Mouse (Mus musculus) CH12.LX (cell line): ENCODE measurements around the gene Fam129c. TPM values are rescaled to one million over a fixed set of nuclear protein-coding genes. Genes with fewer than 3 reads are reported as not detected.

ENCODE experiments used
- DNase-seq: peaks from one replicate; pipeline ENCODE4 v3.0.0-alpha.2; 2013; ENCODE audit errors: extremely low read depth
- H3K27ac ChIP-seq: 2 replicates; pipeline ENCODE4 v1.5.1; 2012; ENCODE audit warnings: low read depth, mild to moderate bottlenecking, control low read depth, moderate library complexity; ENCODE audit not compliant: insufficient read depth
- H3K27me3 ChIP-seq: replicated peaks from 2 replicates; pipeline ENCODE3; 2012; ENCODE audit warnings: inconsistent platforms
- H3K36me3 ChIP-seq, 2 experiments: replicated peaks in 1 of 2; 2 replicates each; pipeline versions ENCODE3 to v1.6.1; 2012; ENCODE audit warnings: inconsistent platforms in 1 of 2, low read length in 1 of 2, mild to moderate bottlenecking in 1 of 2, mixed read lengths in 1 of 2, moderate library complexity in 1 of 2; ENCODE audit not compliant: control insufficient read depth in 1 of 2, insufficient read depth in 1 of 2
- H3K4me1 ChIP-seq, 2 experiments: 2 replicates each; pipeline ENCODE4 v1.6.1; 2012; ENCODE audit warnings: inconsistent platforms in 1 of 2, moderate library complexity in 1 of 2; ENCODE audit not compliant: insufficient read depth in 2 of 2, control insufficient read depth in 1 of 2
- H3K4me2 ChIP-seq: 2 replicates; pipeline ENCODE4 v1.6.1; 2012; ENCODE audit warnings: low read depth, mild to moderate bottlenecking, control low read depth; ENCODE audit not compliant: poor library complexity, insufficient read depth, severe bottlenecking
- H3K4me3 ChIP-seq, 3 experiments: fragments of 150-350 bp in 1 of 3; sonication (generic) in 1 of 3; replicated peaks in 1 of 3; 2 replicates each; pipeline versions ENCODE3 to v1.5.1; 2011 to 2012; ENCODE audit warnings: low read depth in 2 of 3, low read length in 2 of 3, mild to moderate bottlenecking in 2 of 3, moderate library complexity in 2 of 3, control low read depth in 1 of 3, improper control_type of control experiment in 1 of 3, inconsistent platforms in 1 of 3, mixed read lengths in 1 of 3; ENCODE audit not compliant: poor library complexity in 1 of 3
- H3K79me2 ChIP-seq: replicated peaks from 2 replicates; pipeline ENCODE4 v1.6.1; 2012; ENCODE audit warnings: mild to moderate bottlenecking, moderate library complexity; ENCODE audit not compliant: control insufficient read depth, poor library complexity, insufficient read depth, severe bottlenecking; ENCODE audit errors: extremely low read depth
- H3K9ac ChIP-seq: 2 replicates; pipeline ENCODE4 v1.6.1; 2012; ENCODE audit warnings: low read depth, mild to moderate bottlenecking, control low read depth, moderate library complexity; ENCODE audit not compliant: insufficient read depth
- H3K9me3 ChIP-seq: replicated peaks from 2 replicates; pipeline ENCODE3; 2012; ENCODE audit warnings: low read length, inconsistent platforms, mixed read lengths
- BHLHE40 ChIP-seq: IDR thresholded peaks from 2 replicates; pipeline ENCODE4 v1.6.1; 2011; ENCODE audit warnings: mild to moderate bottlenecking, low read depth, low read length, improper control_type of control experiment
- CTCF ChIP-seq, 2 experiments: IDR thresholded peaks in 1 of 2; conservative IDR thresholded peaks in 1 of 2; 2 replicates each; pipeline ENCODE4 v1.5.1; 2011 to 2012; ENCODE audit warnings: low read depth in 2 of 2, low read length in 2 of 2, improper control_type of control experiment in 1 of 2, inconsistent platforms in 1 of 2, mild to moderate bottlenecking in 1 of 2, moderate library complexity in 1 of 2
- ELF1 ChIP-seq: IDR thresholded peaks from 2 replicates; pipeline ENCODE4 v1.6.1; 2014; ENCODE audit warnings: low read depth, mild to moderate bottlenecking, inconsistent platforms, low read length, improper control_type of control experiment
- ETS1 ChIP-seq: conservative IDR thresholded peaks from 2 replicates; pipeline ENCODE4 v1.6.1; 2012; ENCODE audit warnings: low read depth, mild to moderate bottlenecking, inconsistent platforms, low read length, improper control_type of control experiment, moderate library complexity
- HCFC1 ChIP-seq: IDR thresholded peaks from 2 replicates; pipeline ENCODE4 v1.6.1; 2012; ENCODE audit warnings: low read depth, mild to moderate bottlenecking, inconsistent platforms, low read length, improper control_type of control experiment
- KAT2A ChIP-seq: IDR thresholded peaks from 2 replicates; pipeline ENCODE4 v1.6.1; 2012; ENCODE audit warnings: low read length, improper control_type of control experiment, inconsistent platforms; ENCODE audit not compliant: insufficient replicate concordance
- MYC ChIP-seq: IDR thresholded peaks from 2 replicates; pipeline ENCODE4 v1.6.1; 2011; ENCODE audit warnings: low read depth, mild to moderate bottlenecking, improper control_type of control experiment, low read length
- PAX5 ChIP-seq: IDR thresholded peaks from 2 replicates; pipeline ENCODE4 v1.6.1; 2012; ENCODE audit warnings: low read length, inconsistent platforms, mixed read lengths
- POLR2A ChIP-seq: IDR thresholded peaks from 2 replicates; pipeline ENCODE4 v1.6.1; 2011; ENCODE audit warnings: low read depth, mild to moderate bottlenecking, improper control_type of control experiment, low read length
- POLR2AphosphoS2 ChIP-seq: IDR thresholded peaks from 2 replicates; pipeline ENCODE4 v1.6.1; 2011; ENCODE audit warnings: low read depth, low read length, improper control_type of control experiment
- RAD21 ChIP-seq: IDR thresholded peaks from 2 replicates; pipeline ENCODE4 v1.6.1; 2011; ENCODE audit warnings: low read depth, mild to moderate bottlenecking, low read length, improper control_type of control experiment, moderate library complexity
- RCOR1 ChIP-seq: conservative IDR thresholded peaks from 2 replicates; pipeline ENCODE4 v1.6.1; 2012; ENCODE audit warnings: low read depth, mild to moderate bottlenecking, inconsistent platforms, low read length, improper control_type of control experiment
- SMC3 ChIP-seq: IDR thresholded peaks from 2 replicates; pipeline ENCODE4 v1.6.1; 2011; ENCODE audit warnings: low read depth, low read length, improper control_type of control experiment
- TCF12 ChIP-seq: IDR thresholded peaks from 2 replicates; pipeline ENCODE4 v1.6.1; 2014; ENCODE audit warnings: low read depth, mild to moderate bottlenecking, inconsistent platforms, low read length, improper control_type of control experiment
- UBTF ChIP-seq: IDR thresholded peaks from 2 replicates; pipeline ENCODE4 v1.6.1; 2012; ENCODE audit warnings: low read depth, mild to moderate bottlenecking, inconsistent platforms, low read length, improper control_type of control experiment, moderate library complexity
- USF2 ChIP-seq: conservative IDR thresholded peaks from 2 replicates; pipeline ENCODE4 v1.6.1; 2011; ENCODE audit warnings: low read depth, low read length, improper control_type of control experiment
- ZKSCAN1 ChIP-seq: IDR thresholded peaks from 2 replicates; pipeline ENCODE4 v1.6.1; 2012; ENCODE audit warnings: low read depth, inconsistent platforms, low read length, improper control_type of control experiment, borderline replicate concordance
- dilution Hi-C: fragments of 300-500 bp; cut with MboI; formaldehyde crosslinking; loops from 2 replicates; pipeline ENCODE4 v1.14.3; 2020; ENCODE audit warnings: low sequenced_read_pairs; ENCODE audit not compliant: extremely low pct_unique_long_range_greater_than_20kb, extremely low pct_ligation_motif_present
- in situ Hi-C: fragments of 300-500 bp; cut with MboI; formaldehyde crosslinking; loops from 3 replicates; pipeline ENCODE4 v1.14.3; 2019; ENCODE audit warnings: low sequenced_read_pairs, low pct_ligation_motif_present, low pct_unique_long_range_greater_than_20kb, mixed read lengths
- polyA plus RNA-seq: library from polyadenylated mRNA; unstranded; fragments of >175 nt; gene quantifications from 2 replicates; pipeline ENCODE4 v1.2.1, GENCODE M21; 2012; ENCODE audit warnings: low read depth; ENCODE audit not compliant: insufficient read length
- total RNA-seq, 2 experiments: library from RNA; depleted of rRNA; stranded (reverse); fragments of 300-350 nt in 1 of 2; fragments of >200 nt in 1 of 2; gene quantifications; 2 replicates each; pipeline ENCODE4 v1.2.3; 2012 to 2014

Gene Fam129c
- total and polyA plus RNA-seq, 3 experiments = 89.2 to 98.6 (median 95.2) TPM

DNA sequence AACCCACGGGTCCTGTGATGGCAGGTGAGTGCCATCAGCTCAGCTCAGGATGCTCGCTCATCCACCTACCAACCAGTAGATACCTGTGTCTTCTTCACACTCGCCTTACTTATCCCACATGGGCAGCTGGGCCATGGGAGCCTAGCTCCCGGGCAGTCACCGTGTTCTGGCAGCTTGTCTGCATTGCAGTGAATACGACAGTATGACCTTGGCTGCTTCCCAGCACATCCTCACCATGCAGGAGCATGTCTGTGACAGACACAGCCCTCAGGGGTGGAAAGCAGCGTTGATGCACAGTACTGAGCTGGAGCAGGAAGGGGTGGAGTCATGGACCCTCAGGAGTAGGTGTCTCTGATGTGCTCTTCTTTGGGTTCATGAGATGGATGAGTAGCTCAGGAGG is 23.0 kb upstream of the Fam129c start:
- H3K36me3 ChIP-seq = no peaks in the 10 kb centered on the region
- dilution Hi-C loops = no loop called here
- H3K4me3 ChIP-seq = no peak overlapping the region
- no peak overlapping the region for H3K4me2 ChIP-seq
- TF ChIP-seq ZKSCAN1 (no peak), RCOR1 (no peak), POLR2A (no peak), TCF12 (no peak), UBTF (no peak), PAX5 (no peak), ELF1 (no peak), RAD21 (no peak), CTCF (conservative IDR thresholded peaks at IDR 0.05 in 1 of 2, IDR thresholded peaks at IDR 0.05 in 1 of 2; ENCODE audit: low read depth in 2 of 2, low read length in 2 of 2) (no peak), USF2 (no peak), POLR2AphosphoS2 (no peak), MYC (no peak), SMC3 (no peak), BHLHE40 (no peak)
- TF ChIP-seq, all 38 proteins: peak for 0
- H3K4me1 ChIP-seq = peaks cover 10 to 11% of the 10 kb centered on the region in 2 experiments
- peaks cover 2% of the 10 kb centered on the region for H3K27me3 ChIP-seq
- H3K9me3 ChIP-seq = no peaks in the 10 kb centered on the region
- no peak overlapping the region for H3K9ac ChIP-seq
- DNase-seq = no peak
- in situ Hi-C loops = no loop called here
- H3K79me2 ChIP-seq = no peaks in the 10 kb centered on the region
- no peak overlapping the region for H3K27ac ChIP-seq

DNA sequence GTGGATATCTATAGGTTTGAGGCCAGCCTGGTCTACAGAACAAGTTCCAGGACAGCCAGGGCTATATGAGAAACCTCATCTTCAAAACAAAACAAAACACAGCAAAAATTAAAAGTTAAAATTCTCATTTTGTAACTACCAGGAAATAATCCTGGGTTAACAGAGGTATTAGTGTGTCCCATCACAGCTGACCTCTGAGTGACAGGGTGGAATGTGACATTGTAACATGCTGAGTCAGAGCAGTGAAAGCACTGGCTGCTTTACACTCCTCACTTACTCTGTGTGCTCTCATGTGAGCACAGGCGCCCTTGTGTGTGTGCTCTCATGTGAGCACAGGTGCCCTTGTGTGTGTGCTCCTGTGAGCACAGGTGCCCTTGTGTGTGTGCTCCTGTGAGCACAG is 22.4 kb upstream of the Fam129c start:
- Histone ChIP-seq H3K4me2 (no peak overlapping the region), H3K27ac (no peak overlapping the region), H3K4me1 (peaks cover 11 to 13% of the 10 kb centered on the region in 2 experiments), H3K79me2 (no peaks in the 10 kb centered on the region), H3K9ac (no peak overlapping the region), H3K36me3 (no peaks in the 10 kb centered on the region), H3K4me3 (no peak overlapping the region), H3K27me3 (peaks cover 2% of the 10 kb centered on the region), H3K9me3 (no peaks in the 10 kb centered on the region)
- TF ChIP-seq KAT2A (no peak), ETS1 (no peak), BHLHE40 (no peak), POLR2A (no peak), HCFC1 (no peak)
- in situ Hi-C loops (no loop called here), dilution Hi-C loops (no loop called here)
- DNase-seq = no peak
